Mouse (Mus musculus) C2C12 (cell line): Measurements from ENCODE around the gene H2-M10.6.

ENCODE experiments used
- CEBPB ChIP-seq: IDR thresholded peaks from one replicate; pipeline ENCODE4 v1.6.1; 2011; ENCODE audit warnings: low read depth, mild to moderate bottlenecking, control low read depth, moderate library complexity
- CTCF ChIP-seq: IDR thresholded peaks from one replicate; pipeline ENCODE4 v1.5.1; 2011; ENCODE audit not compliant: control insufficient read depth, insufficient read depth, insufficient read length
- MYOD1 ChIP-seq: IDR thresholded peaks from one replicate; pipeline ENCODE4 v1.6.1; 2011; ENCODE audit warnings: low read depth; ENCODE audit not compliant: control insufficient read depth, insufficient read length
- USF1 ChIP-seq: IDR thresholded peaks from one replicate; pipeline ENCODE4 v1.6.1; 2011; ENCODE audit warnings: low read depth, mild to moderate bottlenecking, control low read depth, moderate library complexity

- TF ChIP-seq CEBPB: no peak
- no peak for TF ChIP-seq CTCF
- no peak for TF ChIP-seq MYOD1
- no peak for TF ChIP-seq USF1
These were observed 28.0 kb downstream of the H2-M10.6 start for GRCm38 (mm10) chr17:36839931-36840330.
